Mouse (Mus musculus): ENCODE measurements around the gene Cemip2. TPM values are rescaled to one million over a fixed set of nuclear protein-coding genes. Genes with fewer than 3 reads are reported as not detected.
"Not testable (repeated sequence)": the region's sequence is repeated elsewhere in the genome, so short reads cannot be mapped to it uniquely, and the experiment has no call there.

Cemip2 gene
- total RNA-seq, 2 experiments from 2014 or later = 9.0 to 16.0 TPM

DNA sequence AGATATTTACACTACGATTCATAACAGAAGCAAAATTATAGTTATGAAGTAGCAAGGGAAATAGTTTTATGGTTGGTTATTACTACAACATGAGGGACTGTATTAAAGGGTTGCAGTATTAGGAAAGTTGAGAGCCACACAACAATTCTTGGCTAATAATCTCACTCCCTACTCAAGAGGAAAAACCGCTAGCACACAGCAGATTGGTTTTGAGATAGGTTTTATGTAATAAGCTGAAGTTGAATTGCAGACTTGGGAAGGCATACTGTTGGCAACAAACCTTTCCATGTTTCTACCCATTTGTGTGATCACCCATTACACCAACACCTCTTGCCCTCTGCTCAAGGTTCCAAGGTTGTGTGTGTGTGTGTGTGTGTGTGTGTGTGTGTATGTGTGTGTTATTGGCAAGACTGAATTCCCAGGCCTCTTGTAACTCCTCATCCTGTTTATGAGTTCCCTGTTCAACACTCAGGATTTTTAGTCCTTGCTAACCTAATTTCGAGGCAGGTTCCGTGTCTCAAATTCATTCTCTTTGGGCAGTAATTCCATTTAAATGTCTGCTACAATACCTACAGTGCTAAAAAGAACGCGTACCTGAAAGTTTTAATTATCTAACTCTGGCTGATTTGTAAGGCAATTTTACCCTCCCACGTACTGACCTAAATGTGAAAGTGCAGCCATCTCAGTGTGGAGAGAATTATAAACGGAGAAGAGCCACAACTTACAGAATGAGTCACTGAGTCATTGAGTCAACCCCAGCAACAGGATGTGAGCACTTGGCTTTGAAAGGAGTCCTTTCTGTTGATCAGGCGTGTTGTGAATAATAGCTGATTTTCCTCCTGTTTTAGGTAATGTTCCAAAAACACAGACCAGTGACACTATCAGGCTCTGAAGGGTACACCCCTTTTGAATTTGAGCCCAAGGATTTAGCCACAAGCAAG lies 85.1 kb downstream of the Cemip2 start:
- peak; percentile 38 for ATAC-seq (ENCODE audit: poor library complexity, severe bottlenecking)

GRCm38 (mm10) chr19:21865242-21866055 lies 87.3 kb downstream of the Cemip2 start:
- ATAC-seq (ENCODE audit: poor library complexity, severe bottlenecking) = peak; percentile 51

DNA sequence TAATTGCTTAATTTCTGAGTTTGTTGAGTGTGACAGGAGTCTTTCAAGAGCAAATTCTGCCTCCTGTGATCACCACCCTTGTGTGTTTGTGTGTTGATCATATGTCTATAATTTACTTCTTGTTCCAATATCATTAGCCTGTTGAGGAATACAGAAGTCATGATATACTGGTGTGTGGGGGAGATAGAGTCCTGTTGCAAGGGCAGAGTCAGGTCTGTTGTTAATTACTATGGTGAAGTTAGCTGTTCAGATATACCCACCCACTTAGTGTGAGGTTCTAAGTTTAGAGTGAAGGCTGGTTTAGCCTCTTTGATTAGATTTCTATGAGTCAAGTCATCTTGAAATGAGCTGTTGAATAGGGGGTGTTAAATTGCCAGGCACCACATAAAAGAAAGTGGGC lies 88.0 kb downstream of the Cemip2 start:
- ATAC-seq (ENCODE audit: poor library complexity, severe bottlenecking) = no peak

GRCm38 (mm10) chr19:21866756-21867155 lies 88.6 kb downstream of the Cemip2 start:
- not testable (repeated sequence) for ATAC-seq (ENCODE audit: poor library complexity, severe bottlenecking)

GRCm38 (mm10) chr19:21868471-21868870 lies 90.3 kb downstream of the Cemip2 start:
- no peak for ATAC-seq (ENCODE audit: poor library complexity, severe bottlenecking)

- ATAC-seq (ENCODE audit: poor library complexity, severe bottlenecking) = no peak
Measured at GRCm38 (mm10) chr19:21882110-21882940, 104.2 kb downstream of the Cemip2 start.

DNA sequence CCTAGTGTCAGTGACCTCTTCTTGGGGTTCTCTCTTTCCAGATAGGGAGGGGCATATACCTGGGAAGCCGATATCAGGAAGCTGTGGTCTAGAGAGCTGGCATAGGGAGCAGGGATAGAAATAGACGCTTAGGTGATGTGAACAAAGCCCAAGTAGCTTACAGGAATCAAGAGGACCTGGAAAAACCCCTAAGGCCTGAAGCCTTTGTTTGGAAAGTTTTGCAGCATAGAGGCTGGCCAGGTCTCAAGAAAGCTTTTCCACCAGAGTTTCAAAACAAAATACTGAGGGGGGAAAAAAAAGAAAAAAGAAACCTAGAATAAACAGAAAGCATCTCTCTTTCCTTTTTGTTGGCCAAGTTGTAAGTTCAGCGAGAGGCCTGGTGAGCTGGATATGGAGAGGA lies 104.9 kb downstream of the Cemip2 start:
- ATAC-seq (ENCODE audit: poor library complexity, severe bottlenecking) = no peak

- ATAC-seq (ENCODE audit: poor library complexity, severe bottlenecking) = no peak
Measured at GRCm38 (mm10) chr19:21883922-21884321, 105.8 kb downstream of the Cemip2 start.

DNA sequence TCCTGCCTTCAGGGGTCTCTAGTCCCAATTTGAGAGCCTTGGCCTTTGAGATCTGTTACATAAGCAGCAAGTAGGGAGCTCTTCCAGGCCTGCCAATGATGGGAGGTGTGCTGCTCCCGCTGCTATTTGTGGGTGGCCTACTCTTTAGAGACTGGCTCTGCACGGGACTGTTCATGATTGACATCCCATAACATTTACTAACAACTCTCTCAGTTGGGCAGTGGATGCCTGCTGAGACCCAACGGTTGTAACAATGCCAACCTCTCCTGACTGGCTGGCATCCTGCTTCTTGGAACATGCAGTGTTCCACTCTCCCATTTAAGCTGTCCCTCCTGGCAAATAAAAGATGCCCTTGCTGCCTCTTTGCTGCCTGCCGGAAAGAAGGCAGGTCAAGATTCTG lies 106.2 kb downstream of the Cemip2 start:
- ATAC-seq (ENCODE audit: poor library complexity, severe bottlenecking) = no peak

DNA sequence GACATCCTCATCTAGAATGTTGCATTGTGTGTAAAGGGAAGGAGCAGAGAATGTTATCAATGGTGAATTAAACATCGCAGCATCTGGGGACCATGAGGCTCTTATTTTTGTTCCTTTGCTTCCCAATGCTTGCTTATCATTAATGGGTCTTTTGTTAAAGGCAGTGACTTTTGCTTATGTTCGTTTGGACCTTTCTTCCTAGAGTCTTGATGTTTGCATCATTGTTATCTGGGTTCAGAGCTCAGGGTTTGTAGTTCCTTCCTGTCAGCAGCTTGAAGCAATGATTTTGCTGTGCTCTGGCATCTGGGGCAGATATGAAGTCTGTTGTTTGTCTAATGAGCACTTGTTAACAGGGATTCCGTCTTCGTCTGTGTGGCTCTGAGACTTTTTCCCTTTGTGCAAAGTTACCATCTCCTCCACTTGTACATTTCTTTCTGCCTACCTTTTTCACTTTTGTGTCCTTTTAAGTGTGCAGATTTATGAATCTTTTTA lies 108.1 kb downstream of the Cemip2 start:
- ATAC-seq (ENCODE audit: poor library complexity, severe bottlenecking) = no peak

GRCm38 (mm10) chr19:21890699-21891098 lies 112.6 kb downstream of the Cemip2 start:
- no peak for ATAC-seq (ENCODE audit: poor library complexity, severe bottlenecking)

DNA sequence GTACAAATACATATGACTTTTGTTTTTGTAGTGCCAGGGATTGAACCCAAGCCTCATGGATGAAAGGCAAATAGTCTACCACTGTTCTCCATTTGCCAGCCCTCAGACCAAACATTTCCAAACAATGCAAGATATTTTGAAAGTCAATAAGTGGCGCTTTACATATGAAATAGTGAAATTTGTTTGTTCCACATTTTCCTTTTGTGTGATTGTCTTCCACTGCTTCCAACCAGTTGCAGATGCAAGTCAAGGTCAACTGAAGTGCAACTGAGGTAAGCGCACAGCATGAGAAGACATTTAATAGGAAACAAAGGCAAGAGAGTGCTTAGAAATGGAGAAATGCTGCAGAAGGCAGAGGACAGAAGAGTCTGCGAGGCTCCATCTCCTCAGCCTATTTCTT lies 116.7 kb downstream of the Cemip2 start:
- no peak for ATAC-seq (ENCODE audit: poor library complexity, severe bottlenecking)

GRCm38 (mm10) chr19:21895540-21895939 lies 117.4 kb downstream of the Cemip2 start:
- ATAC-seq (ENCODE audit: poor library complexity, severe bottlenecking) = peak; percentile 60

GRCm38 (mm10) chr19:21897122-21897827 lies 119.1 kb downstream of the Cemip2 start:
- ATAC-seq (ENCODE audit: poor library complexity, severe bottlenecking) = peak; percentile 92

GRCm38 (mm10) chr19:21898015-21898939 lies 120.1 kb downstream of the Cemip2 start:
- ATAC-seq (ENCODE audit: poor library complexity, severe bottlenecking) = no peak

Data from megakaryocyte, adult 5-6 weeks (primary cell).